In genomic region chr8:11730271-11730940, GRCm38 (mm10) we compare ENCODE assay signal across 10 mouse cellular contexts. TPM values are rescaled to one million over a fixed set of nuclear protein-coding genes. Genes with fewer than 3 reads are reported as not detected.
DNase-seq lines count a peak whose midpoint lies in the region; ATAC-seq and TF ChIP-seq lines count a peak whose summit lies in the region.
"Had no signal": no experiment of that assay in that cellular context is flagged by ENCODE, and none has a peak within 500 bp of the region (broad histone marks: within the 10 kb centered on the region; RNA-seq: fewer than 3 reads in every experiment).

No protein-coding gene starts in this region.

- peak overlapping the region; percentile 35 for H3K4me2 ChIP-seq in liver, postnatal 0 days (ENCODE audit: low read depth, low read length)
- H3K4me2 ChIP-seq in liver, embryonic 12.5 days = no peak overlapping the region
- peak overlapping the region; percentile 73 for H3K4me2 ChIP-seq in forebrain, embryonic 14.5 days (ENCODE audit: low read length)
- peak overlapping the region; percentile 74 for H3K4me2 ChIP-seq in neural tube, embryonic 15.5 days

- TF ChIP-seq CTCF in liver, postnatal 0 days (IDR thresholded peaks at IDR 0.05; ENCODE audit: low read depth) = no peak

- no peak for DNase-seq in liver, postnatal 0 days
- no peak for DNase-seq in forebrain, embryonic 14.5 days (ENCODE audit: low spot score)
- peak; percentile 56 for DNase-seq in limb, embryonic 10.5 days (ENCODE audit: low spot score)
- no peak for DNase-seq in left cerebral cortex, postnatal 10 days (ENCODE audit: extremely low spot score in 1 of 2, low spot score in 2 of 2)
- DNase-seq in testis, postnatal 14 days (ENCODE audit: low spot score) = no peak
- DNase-seq in cerebellum, postnatal 36 days = no peak
- DNase-seq: thymus, postnatal 4 days had no signal

- H3K27ac ChIP-seq in liver, postnatal 0 days (ENCODE audit: low read depth) = peak overlapping the region; percentile 51
- no peak overlapping the region for H3K27ac ChIP-seq in liver, embryonic 12.5 days
- no peak overlapping the region for H3K27ac ChIP-seq in forebrain, embryonic 14.5 days (ENCODE audit: low read depth, low read length)
- peak overlapping the region; percentile 87 for H3K27ac ChIP-seq in limb, embryonic 10.5 days
- no peak overlapping the region for H3K27ac ChIP-seq in neural tube, embryonic 15.5 days (replicated peaks)
- H3K27ac ChIP-seq: heart, adult 2 months had no signal

- no peak overlapping the region for H3K4me3 ChIP-seq in liver, postnatal 0 days (ENCODE audit: low read depth, low read length)
- no peak overlapping the region for H3K4me3 ChIP-seq in liver, embryonic 12.5 days
- H3K4me3 ChIP-seq in forebrain, embryonic 14.5 days (ENCODE audit: low read depth, low read length) = peak overlapping the region; percentile 73
- H3K4me3 ChIP-seq in limb, embryonic 10.5 days = peak overlapping the region; percentile 80
- H3K4me3 ChIP-seq in neural tube, embryonic 15.5 days (replicated peaks) = peak overlapping the region; percentile 68; the same call in 1 of the 2 replicates
- H3K4me3 ChIP-seq: heart, adult 2 months had no signal

- intact Hi-C loops in left cerebral cortex, postnatal 10 days (cut with DNase I) = no loop called here

- ATAC-seq in liver, postnatal 0 days = no peak
- ATAC-seq in liver, embryonic 12.5 days = no peak
- no peak for ATAC-seq in forebrain, embryonic 14.5 days
- no peak for ATAC-seq in neural tube, embryonic 15.5 days (ENCODE audit: low FRiP score)

- 0 out of 2 replicates have a peak, but pooled peaks cover 4% of the 10 kb centered on the region for H3K36me3 ChIP-seq in liver, postnatal 0 days (replicated peaks; ENCODE audit: insufficient read depth, low read length)
- H3K36me3 ChIP-seq in liver, embryonic 12.5 days = no peaks in the 10 kb centered on the region
- peaks cover 14% of the 10 kb centered on the region for H3K36me3 ChIP-seq in forebrain, embryonic 14.5 days (ENCODE audit: control insufficient read depth, insufficient read depth, low read length)
- H3K36me3 ChIP-seq in limb, embryonic 10.5 days = peaks cover 10% of the 10 kb centered on the region
- H3K36me3 ChIP-seq in neural tube, embryonic 15.5 days = peaks cover 8% of the 10 kb centered on the region; the same call in 1 of the 2 replicates

- no peak overlapping the region for H3K9ac ChIP-seq in liver, postnatal 0 days (replicated peaks)
- H3K9ac ChIP-seq in liver, embryonic 12.5 days = no peak overlapping the region
- peak overlapping the region; percentile 35 for H3K9ac ChIP-seq in forebrain, embryonic 14.5 days (ENCODE audit: low read length)
- peak overlapping the region; percentile 15; the same call in 1 of the 2 replicates for H3K9ac ChIP-seq in neural tube, embryonic 15.5 days (replicated peaks)

- H3K4me1 ChIP-seq in liver, postnatal 0 days (ENCODE audit: insufficient read depth) = peaks cover 12% of the 10 kb centered on the region; the same call in 1 of the 2 replicates
- H3K4me1 ChIP-seq in liver, embryonic 12.5 days = 0 out of 2 replicates have a peak, but pooled peaks cover 10% of the 10 kb centered on the region
- H3K4me1 ChIP-seq in forebrain, embryonic 14.5 days (ENCODE audit: control insufficient read depth, insufficient read depth, low read length) = peaks cover 20% of the 10 kb centered on the region
- H3K4me1 ChIP-seq in limb, embryonic 10.5 days = peaks cover 49% of the 10 kb centered on the region
- H3K4me1 ChIP-seq in neural tube, embryonic 15.5 days = peaks cover 38% of the 10 kb centered on the region

- no peaks in the 10 kb centered on the region for H3K9me3 ChIP-seq in liver, postnatal 0 days (ENCODE audit: low read length)
- no peaks in the 10 kb centered on the region for H3K9me3 ChIP-seq in liver, embryonic 12.5 days (replicated peaks)
- H3K9me3 ChIP-seq in forebrain, embryonic 14.5 days (replicated peaks; ENCODE audit: control insufficient read depth, low read length) = no peaks in the 10 kb centered on the region
- no peaks in the 10 kb centered on the region for H3K9me3 ChIP-seq in limb, embryonic 10.5 days (replicated peaks)
- H3K9me3 ChIP-seq in neural tube, embryonic 15.5 days (replicated peaks) = no peaks in the 10 kb centered on the region

- WGBS in liver, postnatal 0 days (ENCODE audit: insufficient replicate concordance) = 56% methylated on average over 12 of the region's 12 CpGs
- WGBS in liver, embryonic 12.5 days (ENCODE audit: insufficient replicate concordance) = 55% methylated on average over 12 of the region's 12 CpGs
- 67% methylated on average over 12 of the region's 12 CpGs for whole genome bisulfite sequencing in forebrain, embryonic 14.5 days
- 41% methylated on average over 12 of the region's 12 CpGs for WGBS in limb, embryonic 10.5 days
- WGBS in neural tube, embryonic 15.5 days = 64% methylated on average over 12 of the region's 12 CpGs

- no peak for TF ChIP-seq EP300 in liver, postnatal 0 days (IDR thresholded peaks at IDR 0.05; ENCODE audit: low read depth)

- H3K27me3 ChIP-seq in liver, postnatal 0 days (ENCODE audit: insufficient read depth, low read length) = peaks cover 24% of the 10 kb centered on the region
- H3K27me3 ChIP-seq in liver, embryonic 12.5 days (replicated peaks) = peaks cover 68% of the 10 kb centered on the region
- no peaks in the 10 kb centered on the region for H3K27me3 ChIP-seq in forebrain, embryonic 14.5 days (replicated peaks; ENCODE audit: control insufficient read depth, insufficient read depth, low read length)
- peaks cover 25% of the 10 kb centered on the region for H3K27me3 ChIP-seq in limb, embryonic 10.5 days (ENCODE audit: low read depth, poor library complexity, severe bottlenecking)
- H3K27me3 ChIP-seq in neural tube, embryonic 15.5 days (replicated peaks) = no peaks in the 10 kb centered on the region; the same call in 1 of the 2 replicates

RNA-seq across cellular contexts. Expression of gene Arhgef7, which starts 2.9 kb away (rescaled TPM):
- 7.6 and 9.2 TPM in 2 replicates for polyA plus RNA-seq in liver, postnatal 0 days (2015; fragmentation: Nextera tagmentation; extraction: Ambion mirVana)
- 19.1 and 19.5 TPM in 2 replicates for polyA plus RNA-seq in liver, embryonic 12.5 days (2016; fragmentation: Nextera tagmentation; extraction: Ambion mirVana)
- polyA plus RNA-seq in forebrain, embryonic 14.5 days (2014; fragmentation: Nextera tagmentation; extraction: Ambion mirVana) = 62.2 and 72.7 TPM in 2 replicates
- 52.4 and 59.1 TPM in 2 replicates for polyA plus RNA-seq in limb, embryonic 10.5 days (2016; fragmentation: Nextera tagmentation; extraction: Ambion mirVana)
- polyA plus RNA-seq in neural tube, embryonic 15.5 days (2015; fragmentation: Nextera tagmentation; extraction: Ambion mirVana) = 54.4 and 62.3 TPM in 2 replicates
- 100 to 1,000 TPM; 182 to 189 TPM for total RNA-seq in left cerebral cortex, postnatal 10 days (2021)

RNA-seq across cellular contexts. Expression of gene 1700016D06Rik, which starts 29.5 kb away (rescaled TPM):
- polyA plus RNA-seq in liver, postnatal 0 days (2015; fragmentation: Nextera tagmentation; extraction: Ambion mirVana) = not detected in 2 replicates
- polyA plus RNA-seq in liver, embryonic 12.5 days (2016; fragmentation: Nextera tagmentation; extraction: Ambion mirVana) = not detected in 2 replicates
- polyA plus RNA-seq in forebrain, embryonic 14.5 days (2014; fragmentation: Nextera tagmentation; extraction: Ambion mirVana) = not detected in 2 replicates
- 0.21 TPM in 1 of 2 replicates, not detected in the other for polyA plus RNA-seq in limb, embryonic 10.5 days (2016; fragmentation: Nextera tagmentation; extraction: Ambion mirVana)
- polyA plus RNA-seq in neural tube, embryonic 15.5 days (2015; fragmentation: Nextera tagmentation; extraction: Ambion mirVana) = not detected in 2 replicates
- not detected for total RNA-seq in left cerebral cortex, postnatal 10 days (2021)
- total RNA-seq: heart, adult 2 months had no signal
- polyA plus RNA-seq: heart, adult 2 months had no signal

Comparison
In these comparisons a context has a peak if more than half of its experiments do, and no peak if none do; other contexts are left out.
1. H3K27ac ChIP-seq: peak in liver, postnatal 0 days (single experiment) and limb, embryonic 10.5 days (single experiment); none in liver, embryonic 12.5 days (single experiment), forebrain, embryonic 14.5 days (single experiment) and neural tube, embryonic 15.5 days (single experiment).
2. H3K4me3 ChIP-seq: peak in forebrain, embryonic 14.5 days (single experiment), limb, embryonic 10.5 days (single experiment) and neural tube, embryonic 15.5 days (single experiment); none in liver, postnatal 0 days (single experiment) and liver, embryonic 12.5 days (single experiment).
3. H3K9ac ChIP-seq: peak in forebrain, embryonic 14.5 days (single experiment) and neural tube, embryonic 15.5 days (single experiment); none in liver, postnatal 0 days (single experiment) and liver, embryonic 12.5 days (single experiment).